Mouse (Mus musculus) regulatory T cell (primary cell): ENCODE measurements around the gene Iqce.
"Not testable (repeated sequence)": the region's sequence is repeated elsewhere in the genome, so short reads cannot be mapped to it uniquely, and the experiment has no call there.

ENCODE experiments used
- in situ Hi-C: fragments of 300-600 bp; cut with MboI, MseI; formaldehyde crosslinking; loops from one replicate; pipeline ENCODE4 v1.15.1; 2025; ENCODE audit warnings: high pct_unique_total_duplicates

Iqce gene

GRCm38 (mm10) chr5:140704378-140705251 lies 2.4 kb upstream of the Iqce start, which contains the start of gene Brat1:
Gene Brat1, plus strand, starts transcription at chr5:140705011.
- in situ Hi-C loops: no loop called here

- in situ Hi-C loops: no loop called here
Observed at GRCm38 (mm10) chr5:140703480-140704377, 1.6 kb upstream of the Iqce start.

- in situ Hi-C loops: no loop called here
Observed at GRCm38 (mm10) chr5:140702618-140703175, 519 bp upstream of the Iqce start.

GRCm38 (mm10) chr5:140701661-140702060 lies 517 bp downstream of the Iqce start:
- in situ Hi-C loops: no loop called here

GRCm38 (mm10) chr5:140699776-140700175 lies 2.4 kb downstream of the Iqce start:
- in situ Hi-C loops: no loop called here

- in situ Hi-C loops: no loop called here
Observed at GRCm38 (mm10) chr5:140695987-140696386, 6.2 kb downstream of the Iqce start.

- in situ Hi-C loops: no loop called here
Observed at GRCm38 (mm10) chr5:140688434-140688833, 13.7 kb downstream of the Iqce start.

GRCm38 (mm10) chr5:140684343-140685148 lies 17.6 kb downstream of the Iqce start:
- in situ Hi-C loops: loop anchor here (5.0 kb wide), 1 partner anchor 142 kb away; no protein-coding TSS in a partner anchor

GRCm38 (mm10) chr5:140682113-140682512 lies 20.1 kb downstream of the Iqce start:
- in situ Hi-C loops: loop anchor here (5.0 kb wide), 1 partner anchor 140 kb away; no protein-coding TSS in a partner anchor

GRCm38 (mm10) chr5:140680950-140681349 lies 21.2 kb downstream of the Iqce start:
- in situ Hi-C loops: loop anchor here (5.0 kb wide), 1 partner anchor 139 kb away; no protein-coding TSS in a partner anchor

GRCm38 (mm10) chr5:140680051-140680450 lies 22.1 kb downstream of the Iqce start:
- in situ Hi-C loops: loop anchor here (5.0 kb wide), 1 partner anchor 138 kb away; no protein-coding TSS in a partner anchor

GRCm38 (mm10) chr5:140677137-140677536 lies 25.0 kb downstream of the Iqce start:
- in situ Hi-C loops: no loop called here

GRCm38 (mm10) chr5:140675640-140676039 lies 26.5 kb downstream of the Iqce start:
- in situ Hi-C loops: no loop called here

- in situ Hi-C loops: no loop called here
Observed at GRCm38 (mm10) chr5:140675079-140675478, 27.1 kb downstream of the Iqce start.

GRCm38 (mm10) chr5:140674036-140674435 lies 28.1 kb downstream of the Iqce start:
- in situ Hi-C loops: no loop called here

- in situ Hi-C loops: not testable (repeated sequence)
Observed at GRCm38 (mm10) chr5:140672603-140673002, 29.6 kb downstream of the Iqce start.

GRCm38 (mm10) chr5:140672115-140672514 lies 30.1 kb downstream of the Iqce start:
- in situ Hi-C loops: no loop called here

- in situ Hi-C loops: no loop called here
Observed at GRCm38 (mm10) chr5:140663621-140664180, 38.5 kb downstream of the Iqce start.

- in situ Hi-C loops: no loop called here
Observed at GRCm38 (mm10) chr5:140662741-140663592, 39.2 kb downstream of the Iqce start.
